Mouse (Mus musculus) cerebellum, postnatal 36 days (tissue): Measurements from ENCODE around the gene Pou2f3.

Source experiments
- DNase-seq, 2 experiments: peaks; one replicate each; pipeline ENCODE4 v3.0.0; 2021 to 2022; ENCODE audit warnings: mixed read lengths in 2 of 2

The Pou2f3 gene

DNA sequence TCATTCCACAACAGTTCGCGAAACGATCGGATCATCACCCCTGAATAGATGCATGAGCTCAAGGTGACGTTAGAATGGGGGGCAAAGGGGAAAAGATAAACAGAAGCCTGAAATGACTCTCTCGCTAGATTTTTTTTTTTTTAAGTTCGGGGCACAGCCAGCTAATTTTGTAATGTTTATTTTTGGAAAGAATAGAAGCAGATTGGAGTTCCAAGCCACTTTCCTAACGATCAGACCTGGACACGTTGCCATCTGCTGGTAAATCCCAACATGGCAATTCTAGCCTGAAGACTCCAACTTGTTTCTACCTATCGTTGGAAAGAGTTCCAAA lies 103.0 kb downstream of the Pou2f3 start, which contains the start of gene Arhgef12:
Arhgef12 (minus strand) TSS at position 53 of the 331 bp plus-strand sequence.
- peak; percentile 63 to 74 for DNase-seq

DNA sequence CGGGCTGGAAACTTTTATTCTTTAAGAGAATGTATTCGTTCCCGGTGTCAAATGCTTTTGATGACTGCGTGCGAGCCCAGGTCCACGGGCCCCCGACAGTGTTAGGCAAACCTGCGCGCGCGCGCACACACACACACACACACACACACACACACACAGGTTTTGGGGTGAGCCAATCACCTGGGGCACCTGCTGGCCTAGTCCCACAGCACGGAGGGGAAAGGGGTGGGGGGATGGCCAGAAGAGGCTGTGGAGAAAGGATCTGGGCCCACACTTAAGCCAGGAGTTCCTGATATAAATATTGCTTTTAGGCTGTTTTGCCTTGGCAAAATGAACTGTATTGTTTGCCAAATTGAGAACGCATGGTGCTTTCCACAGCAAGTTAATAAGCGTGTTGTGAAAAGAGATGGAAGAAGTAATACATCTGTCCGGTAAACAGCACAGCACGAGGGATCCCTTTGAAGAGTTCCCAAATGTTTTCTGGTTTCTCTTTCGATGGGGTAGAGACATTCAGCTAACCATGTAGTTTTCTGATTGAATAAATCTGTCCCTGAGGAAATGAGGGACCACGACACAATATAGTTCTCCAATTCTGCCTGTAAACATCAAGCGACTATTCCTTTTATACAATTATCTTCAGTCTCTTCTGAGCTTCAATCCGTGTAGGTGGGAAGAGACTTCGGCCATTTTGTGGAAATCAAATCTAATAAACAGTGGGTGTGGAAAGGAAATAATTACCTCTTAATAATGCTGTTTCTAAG lies 103.6 kb downstream of the Pou2f3 start:
- peak; percentile 65 for DNase-seq

DNA sequence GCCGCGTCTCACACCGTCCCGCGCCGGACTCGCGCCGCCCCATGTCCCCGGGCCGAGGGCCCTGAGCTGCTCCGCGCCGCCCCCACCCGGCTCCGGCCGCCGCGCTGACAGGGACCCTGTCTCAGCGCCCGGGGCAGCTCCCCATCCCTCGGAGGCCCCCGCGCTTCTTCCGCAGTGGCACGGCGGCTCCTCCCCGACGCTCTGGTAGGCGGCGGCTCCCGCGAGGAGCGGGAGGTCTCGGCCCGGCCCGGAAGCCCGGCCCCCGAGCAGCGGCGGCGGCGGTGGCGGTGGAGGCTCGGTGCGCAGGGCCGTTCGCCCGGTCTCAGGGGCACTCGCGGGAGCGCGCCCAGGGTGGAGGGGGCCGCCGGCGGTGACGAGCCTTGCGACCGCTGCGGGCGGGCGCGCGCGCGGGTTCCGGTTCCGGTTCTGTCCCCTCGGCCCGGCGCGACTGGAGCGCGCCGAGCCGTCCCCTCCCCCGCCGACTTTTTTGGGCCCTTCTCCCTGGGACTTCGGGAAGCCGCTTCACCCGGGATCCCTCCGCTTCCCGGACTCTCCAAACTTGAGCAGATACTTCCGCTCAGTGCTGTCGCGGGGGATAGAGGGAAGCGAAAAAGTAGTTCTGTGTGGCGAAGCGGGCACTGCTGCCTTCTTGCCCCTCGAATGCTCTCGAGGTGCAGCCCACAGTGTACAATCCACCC lies 104.4 kb downstream of the Pou2f3 start:
- DNase-seq = peak; percentile 90 to 95

DNA sequence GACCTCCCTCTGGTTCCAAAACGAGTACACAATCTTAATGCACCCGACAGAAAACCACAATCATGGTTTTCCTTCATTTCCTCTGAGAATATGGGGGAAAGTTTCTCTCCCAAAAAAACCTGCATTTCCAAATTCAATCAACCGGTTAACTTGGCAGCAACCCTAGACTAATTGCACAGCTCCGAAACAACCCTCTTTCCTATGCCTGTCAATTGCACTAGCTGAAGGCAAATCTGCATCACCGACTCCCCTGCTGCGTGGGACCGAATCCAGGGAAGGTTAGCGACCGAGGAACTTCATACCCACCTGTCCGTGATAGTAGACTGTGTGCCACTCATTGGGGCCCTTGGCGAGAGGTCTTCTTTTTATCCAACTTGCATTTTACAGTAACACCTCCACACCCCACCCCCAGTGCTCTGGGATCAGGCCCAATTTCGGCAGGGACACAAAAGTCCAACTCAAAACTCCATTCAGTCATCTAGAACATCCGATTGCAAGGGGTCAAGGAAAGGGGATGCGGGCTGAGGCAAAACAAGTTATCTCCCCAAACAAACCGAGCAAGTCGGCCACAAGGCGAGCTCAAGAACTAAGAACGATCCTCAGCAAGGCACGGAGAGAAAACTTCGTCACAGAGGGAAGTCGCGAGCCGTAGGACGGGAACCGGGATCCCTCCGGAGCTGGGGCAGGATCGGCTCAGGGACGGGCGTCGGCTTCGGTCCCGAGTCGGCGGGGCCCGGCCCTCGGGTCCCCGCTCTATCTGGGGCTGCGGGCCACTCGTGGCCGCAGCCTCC lies 105.1 kb downstream of the Pou2f3 start:
- DNase-seq = peak; percentile 55 to 57

DNA sequence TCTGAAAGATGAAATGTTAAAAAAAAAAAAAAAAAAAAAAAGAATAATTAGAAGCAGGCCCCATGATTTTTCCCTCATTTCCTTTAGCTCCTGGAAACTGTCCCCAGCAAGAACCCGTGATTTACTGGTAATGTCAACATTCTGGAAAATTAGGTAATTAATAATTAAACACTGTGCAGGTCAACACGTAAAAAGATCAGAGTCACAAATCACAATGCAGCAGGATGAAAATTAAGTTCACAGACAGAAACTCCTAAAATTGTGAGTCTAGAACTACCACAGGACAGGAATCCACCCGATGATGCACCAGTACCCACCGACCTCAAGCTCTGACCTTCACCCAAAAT lies 105.7 kb downstream of the Pou2f3 start:
- no peak for DNase-seq

DNA sequence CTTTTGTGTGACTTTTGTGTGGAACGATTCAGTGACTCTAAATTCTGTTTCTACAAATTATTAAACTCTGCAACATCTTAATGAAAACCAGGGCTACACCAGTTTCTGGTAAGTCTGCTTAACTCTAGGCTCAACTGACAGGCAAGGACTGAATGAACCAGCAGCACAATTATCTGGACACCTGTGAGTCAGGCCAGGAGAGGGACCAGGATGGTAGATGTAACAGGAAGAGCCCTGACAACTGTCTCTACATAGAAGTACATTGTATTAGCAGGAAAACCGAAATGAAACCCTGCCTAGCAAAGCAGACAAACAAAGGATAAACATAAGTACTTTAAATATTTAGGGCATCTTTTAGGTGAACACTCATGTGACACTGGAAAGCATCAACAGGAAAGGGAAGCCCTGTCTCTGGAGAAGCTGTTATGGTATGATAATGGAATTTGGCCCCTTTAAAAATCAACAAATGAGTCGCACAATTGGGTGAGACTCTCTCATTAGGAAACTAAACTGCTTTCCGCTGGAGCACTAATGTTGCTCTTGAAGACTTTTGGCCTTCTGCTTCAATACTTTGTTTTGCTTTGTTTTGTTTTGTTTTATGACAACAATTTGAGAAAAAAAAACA lies 106.4 kb downstream of the Pou2f3 start:
- no peak for DNase-seq

DNA sequence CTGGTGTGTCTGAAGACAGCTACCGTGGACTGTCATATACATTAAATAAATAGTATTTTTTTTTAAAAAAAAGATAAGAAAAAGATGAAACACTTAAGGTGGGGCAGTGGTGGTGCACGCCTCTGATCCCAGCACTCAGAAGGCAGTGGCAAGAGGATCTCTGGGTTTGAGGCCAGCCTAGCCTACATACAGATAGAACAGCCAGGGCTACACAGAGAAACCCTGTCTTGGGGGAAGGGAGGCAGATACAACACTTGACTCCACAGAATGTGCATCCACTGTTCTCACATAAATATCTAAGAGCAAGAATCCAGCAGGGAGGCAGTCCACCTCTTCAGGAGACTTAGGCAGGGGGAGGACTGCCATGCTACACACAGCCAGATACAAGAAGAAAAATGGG lies 107.2 kb downstream of the Pou2f3 start:
- DNase-seq = no peak

DNA sequence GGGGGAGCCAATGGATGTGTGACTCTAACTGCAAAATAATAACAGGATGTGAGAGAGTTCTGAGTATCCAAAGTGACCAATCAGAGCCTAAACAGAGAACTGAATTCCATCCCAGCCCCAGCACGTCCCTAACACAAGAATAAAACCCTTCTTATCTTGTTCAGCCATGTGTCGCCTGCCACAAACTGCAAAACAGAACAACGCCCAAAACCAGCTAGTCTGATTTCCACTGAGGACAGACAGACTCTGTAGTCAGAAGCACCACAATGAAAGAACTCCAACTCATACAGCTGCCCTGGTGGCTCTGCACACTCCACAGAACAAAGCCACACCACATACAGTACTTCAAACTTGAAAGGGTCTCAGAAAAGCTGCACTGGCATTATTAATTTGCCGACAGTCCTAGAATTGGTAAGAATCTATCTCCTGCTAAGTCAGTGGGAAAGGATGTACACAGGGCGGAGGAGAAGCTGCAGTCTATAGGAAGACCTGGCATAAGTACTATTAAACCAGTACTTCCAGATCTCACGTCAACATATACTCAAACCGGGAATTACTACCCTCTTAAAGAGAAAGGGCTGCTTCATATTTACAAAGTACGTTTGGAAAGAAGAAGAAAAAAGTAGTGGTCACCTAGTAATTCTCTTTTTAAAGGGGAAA lies 108.1 kb downstream of the Pou2f3 start:
- DNase-seq = no peak

DNA sequence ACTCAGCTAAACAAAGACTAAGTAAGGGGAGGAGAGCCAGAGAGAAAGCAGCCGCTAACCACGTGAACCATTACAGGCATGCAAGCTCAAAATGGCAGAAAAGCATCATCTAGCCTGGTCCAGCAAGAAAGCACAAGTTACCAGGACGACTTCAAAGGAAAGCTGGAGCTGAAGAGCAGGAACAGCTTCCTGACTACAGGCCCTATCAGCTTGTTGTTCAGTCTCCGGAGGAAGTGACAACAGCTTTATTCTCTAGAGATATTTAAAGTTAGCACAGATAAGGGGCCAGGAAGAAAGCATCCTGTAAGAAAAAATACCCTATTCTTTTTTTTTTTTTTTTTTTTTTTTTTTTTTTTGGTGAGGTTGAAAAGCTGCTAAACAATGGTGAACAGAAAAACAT lies 111.2 kb downstream of the Pou2f3 start:
- DNase-seq = no peak

DNA sequence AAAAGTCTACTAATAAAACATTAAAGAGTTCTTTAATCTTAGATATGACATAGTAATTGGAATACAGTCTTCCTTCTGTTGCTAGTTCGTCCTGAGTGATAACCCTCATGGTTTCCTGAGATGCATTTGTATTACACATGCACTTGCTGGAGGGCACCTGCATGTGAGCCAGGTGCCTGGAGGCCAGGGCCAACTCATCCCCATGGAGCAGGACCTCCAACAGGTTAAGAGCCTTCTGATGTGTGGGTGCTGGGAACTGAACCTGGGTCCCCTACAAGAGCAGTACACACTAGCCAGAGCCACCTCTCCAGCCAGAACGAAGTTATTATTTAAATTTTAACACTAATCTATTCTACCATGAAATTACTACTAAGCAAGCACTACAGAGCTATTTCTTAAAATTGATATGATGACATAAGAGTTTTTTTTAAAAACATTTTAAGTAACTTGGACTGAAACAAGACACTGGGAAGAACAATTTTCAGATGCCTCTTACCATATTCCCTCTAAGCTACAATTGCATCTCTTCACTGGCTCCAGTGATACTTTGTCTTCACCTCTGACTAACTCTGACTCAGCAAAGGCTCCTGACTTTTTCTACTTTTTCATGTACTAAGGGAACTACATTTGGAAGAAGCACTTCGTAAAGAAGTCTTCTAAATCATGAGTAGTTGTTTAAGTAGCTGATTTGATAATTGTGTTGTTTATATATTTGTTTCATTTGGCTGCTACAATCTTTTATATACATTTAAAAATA lies 112.2 kb downstream of the Pou2f3 start:
- no peak for DNase-seq

DNA sequence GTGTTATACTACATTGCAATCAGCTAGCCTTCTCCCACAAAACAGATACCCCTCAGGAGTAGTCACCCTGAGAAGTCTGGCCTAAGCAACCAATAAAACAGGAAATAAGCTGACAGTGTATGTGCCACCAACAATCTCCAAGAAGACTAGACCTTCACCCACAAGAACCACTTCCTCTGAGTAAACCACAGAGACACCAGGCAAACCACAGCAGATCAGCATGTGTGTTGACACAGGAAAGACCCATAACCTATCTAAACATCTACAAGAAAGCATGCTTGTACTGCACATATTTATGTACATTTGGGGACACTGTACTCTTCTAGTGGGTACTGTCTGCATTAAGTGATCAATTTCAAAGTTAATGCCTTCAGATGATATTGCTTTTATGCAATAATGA lies 113.8 kb downstream of the Pou2f3 start:
- no peak for DNase-seq

DNA sequence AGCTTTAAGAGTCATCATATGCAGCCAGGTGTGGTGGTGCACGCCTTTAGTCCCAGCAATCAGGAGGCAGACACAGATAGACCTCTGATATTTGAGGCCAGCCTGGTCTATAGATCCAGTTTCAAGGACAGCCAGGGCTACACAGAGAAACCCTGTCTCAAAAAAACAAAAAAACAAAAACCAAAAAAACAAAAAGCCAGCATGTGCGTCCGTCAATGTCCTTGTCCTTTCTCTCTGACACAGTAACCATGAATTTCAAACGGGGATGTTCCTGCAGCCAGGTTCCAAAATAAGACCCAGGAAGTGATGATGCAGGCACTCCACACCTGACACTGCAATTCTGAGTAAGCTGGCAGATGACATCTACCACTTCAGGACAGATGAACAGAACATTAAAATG lies 115.3 kb downstream of the Pou2f3 start:
- DNase-seq = no peak

DNA sequence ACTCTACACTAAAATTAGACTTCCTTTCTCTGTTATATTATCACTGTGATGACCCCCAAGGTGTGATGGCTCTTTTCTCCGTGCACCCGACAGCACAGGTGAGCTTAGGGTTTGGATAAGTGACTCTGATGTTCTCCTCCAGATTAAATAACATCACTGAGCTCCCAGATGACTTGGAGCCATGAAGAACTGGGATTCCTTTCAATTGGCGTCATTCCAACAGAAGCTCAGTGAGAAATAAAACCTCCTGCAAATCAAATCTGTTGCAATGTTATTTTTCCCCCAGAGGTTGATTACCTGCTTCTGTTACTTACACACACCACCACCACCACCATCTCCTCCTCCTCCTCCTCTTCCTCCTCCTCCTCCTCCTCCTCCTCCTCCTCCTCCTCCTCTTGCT lies 116.4 kb downstream of the Pou2f3 start:
- DNase-seq = peak in 1 of 2 experiments; percentile 43

DNA sequence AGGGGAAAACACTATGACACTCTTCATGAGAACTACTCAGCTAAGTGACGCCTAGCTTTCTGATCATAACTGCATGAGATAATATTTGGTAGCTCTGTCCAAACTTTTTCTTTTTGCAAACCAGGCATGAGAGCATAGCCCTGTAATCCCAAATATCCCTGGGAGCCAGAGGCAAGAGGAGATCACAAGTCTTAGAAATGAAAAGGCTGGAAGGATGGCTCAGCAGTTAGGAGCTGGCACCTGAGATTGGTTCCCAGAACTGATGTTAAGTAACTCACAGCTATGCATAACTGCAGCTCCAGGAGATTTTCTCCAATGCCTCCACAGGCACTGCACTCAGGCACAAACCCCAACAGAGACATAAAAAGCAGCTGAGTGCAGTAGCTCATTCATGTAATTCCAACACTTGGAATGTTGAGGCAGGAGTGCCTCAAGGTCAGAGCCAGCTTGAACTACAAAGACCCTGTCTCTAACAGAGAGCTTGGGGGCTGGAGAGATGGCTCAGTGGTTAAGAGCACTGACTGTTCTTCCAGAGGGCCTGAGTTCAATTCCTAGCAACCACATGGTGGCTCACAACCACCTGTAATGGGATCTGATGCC lies 124.4 kb downstream of the Pou2f3 start:
- no peak for DNase-seq

DNA sequence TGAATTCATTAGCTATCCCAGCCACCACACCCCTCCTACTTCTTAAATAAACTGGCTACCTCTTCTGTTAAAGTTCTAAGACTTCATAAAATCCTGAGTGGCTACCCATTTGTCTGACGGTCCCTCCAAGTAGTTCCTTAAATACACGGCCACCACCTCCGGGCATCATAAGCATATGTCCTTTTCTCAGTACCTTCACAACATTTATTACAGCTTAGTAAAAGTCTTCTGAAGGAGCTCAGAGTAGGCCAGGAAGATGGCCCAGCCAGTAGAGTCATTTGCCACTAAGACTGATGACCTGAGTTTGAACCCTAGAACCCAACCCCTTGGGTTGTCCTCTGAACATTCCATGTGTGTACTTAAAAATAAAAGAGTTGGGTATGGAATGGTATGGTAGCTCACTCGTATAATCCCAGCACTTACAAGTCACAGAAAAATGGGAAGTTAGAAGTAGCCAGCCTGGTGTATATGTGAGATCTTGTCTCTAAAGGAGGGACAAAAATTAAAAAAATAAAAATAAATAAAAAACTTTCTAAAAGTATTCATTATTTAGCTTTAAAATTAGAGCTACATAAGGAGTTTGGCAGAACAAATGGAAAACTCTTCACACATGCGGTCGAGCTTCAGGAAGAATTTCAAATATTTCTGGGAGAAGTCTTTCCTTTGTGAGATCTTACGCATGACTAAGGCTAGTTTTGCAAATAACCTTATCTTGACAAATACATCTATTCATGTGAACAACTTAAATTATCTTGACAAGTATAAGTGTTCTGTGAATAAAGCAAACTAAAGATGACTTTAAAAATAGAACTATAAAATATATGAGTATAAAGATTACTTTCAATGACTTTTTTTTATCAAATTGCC lies 125.4 kb downstream of the Pou2f3 start:
- no peak for DNase-seq

DNA sequence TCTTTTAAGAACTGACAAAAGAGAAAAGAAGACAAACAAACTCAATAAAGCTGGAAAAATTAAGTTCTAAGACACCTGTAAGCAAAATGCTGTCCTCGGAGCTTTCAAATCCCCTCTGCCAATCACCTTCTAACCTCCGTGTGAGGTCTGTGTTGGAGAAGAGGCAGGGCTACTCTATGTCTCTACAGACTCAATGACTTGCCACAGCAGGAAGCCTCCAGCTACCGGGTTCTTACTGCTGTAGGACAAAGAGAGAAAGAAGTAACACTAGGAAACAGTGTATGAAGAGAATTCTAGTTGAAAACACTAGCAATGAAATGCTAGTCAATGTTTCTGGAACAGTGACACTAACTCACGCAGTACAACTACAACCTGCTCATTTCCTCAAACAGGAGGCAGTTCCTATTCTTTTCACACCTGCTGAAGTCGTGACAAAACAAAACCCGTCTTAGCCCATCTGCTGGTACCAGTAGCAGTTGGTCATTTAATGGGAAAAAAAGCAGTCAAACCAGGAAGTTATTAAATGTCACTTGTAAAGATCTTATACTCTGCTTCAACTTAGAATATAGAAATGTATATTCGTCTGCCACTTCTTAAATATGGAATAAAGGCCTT lies 126.6 kb downstream of the Pou2f3 start:
- DNase-seq = no peak

DNA sequence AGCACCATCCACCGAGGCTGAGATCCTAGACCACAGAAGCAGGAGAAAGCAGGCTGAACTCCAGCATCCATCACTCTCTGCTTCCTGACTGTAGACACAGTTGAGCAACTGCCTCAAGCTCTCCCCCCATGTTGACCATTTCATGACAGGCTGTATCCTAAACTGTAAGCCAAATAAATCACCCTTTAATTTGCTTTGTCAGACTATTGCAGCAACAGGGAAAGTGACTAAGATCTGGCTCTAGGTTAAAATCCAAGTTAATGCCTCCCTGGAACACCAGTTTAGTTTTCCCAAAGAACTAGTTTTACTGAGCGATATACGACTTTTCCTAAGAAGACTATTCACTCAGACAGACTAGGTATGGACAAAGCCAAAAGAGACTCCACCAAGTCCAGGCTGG lies 131.5 kb downstream of the Pou2f3 start:
- no peak for DNase-seq

DNA sequence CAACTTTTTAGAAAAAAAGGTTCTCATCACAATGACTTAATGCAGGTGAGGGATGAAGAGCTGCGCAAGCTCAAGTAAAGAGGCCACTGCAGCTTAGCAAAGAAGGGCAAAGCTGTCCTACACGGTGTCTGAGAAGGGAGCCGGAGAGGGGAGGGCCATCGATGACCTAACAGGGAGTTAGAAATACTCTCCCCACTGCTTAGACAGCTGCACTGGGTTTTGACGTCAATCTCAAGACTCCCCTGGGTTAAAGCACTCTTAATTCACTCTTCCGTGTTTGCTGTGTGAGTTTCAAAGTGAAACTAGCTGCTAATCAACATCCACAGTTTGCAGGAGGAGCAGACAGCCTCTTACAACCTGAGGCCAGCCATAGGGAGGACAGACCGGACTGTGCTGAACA lies 134.0 kb downstream of the Pou2f3 start:
- no peak for DNase-seq

DNA sequence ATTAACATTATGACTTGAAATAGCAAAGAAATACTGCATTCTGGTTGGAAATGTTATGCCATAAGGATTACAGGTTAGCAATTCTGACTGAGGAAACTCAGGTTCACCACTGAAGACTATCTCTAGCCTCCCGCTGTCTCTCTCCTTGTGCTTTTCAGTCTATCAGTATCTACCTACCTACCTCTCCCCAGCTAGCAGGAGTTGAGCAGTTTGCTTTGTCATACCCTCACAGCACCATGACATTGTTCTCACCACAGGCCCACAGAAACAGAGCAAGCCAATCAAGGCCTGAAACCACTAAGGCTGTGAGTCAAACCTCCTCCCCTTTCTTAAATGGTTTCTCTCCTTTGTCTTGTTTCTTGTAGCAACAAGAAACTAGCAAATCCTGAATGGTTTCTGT lies 135.6 kb downstream of the Pou2f3 start:
- no peak for DNase-seq
